Mouse (Mus musculus): ENCODE results near the gene Slc25a53. TPM values are rescaled to one million over a fixed set of nuclear protein-coding genes. Genes with fewer than 3 reads are reported as not detected.

Gene Slc25a53
- polyA plus RNA-seq (2012; rRNA removed), result 1.6 TPM in 2 replicates

DNA sequence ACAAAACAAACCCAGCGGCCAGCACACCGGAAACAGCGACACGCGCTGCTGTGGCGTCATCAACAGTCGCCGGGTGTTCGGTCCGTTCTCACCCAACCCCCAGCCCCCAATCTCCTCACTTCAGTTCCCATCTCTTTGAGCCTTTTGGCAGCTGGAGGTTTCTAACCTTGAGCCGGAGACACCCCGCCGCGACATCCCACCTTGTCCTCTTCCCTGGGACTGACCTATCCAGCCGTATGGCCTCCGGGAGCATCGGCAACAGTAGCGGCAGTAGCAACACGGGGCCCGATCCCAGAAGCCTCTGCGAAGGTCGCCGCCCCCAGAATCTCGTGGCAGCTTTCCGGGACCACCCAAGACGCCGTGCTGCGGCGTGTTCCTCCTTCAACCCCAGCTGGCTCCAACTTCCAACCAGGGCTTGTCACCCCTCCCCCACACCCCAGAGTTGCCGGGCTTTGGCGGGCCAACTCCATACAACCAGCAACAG, at the start of gene Slc25a53:
TSS of gene Slc25a53 (minus strand) at position 303 of the 484 bp plus-strand sequence.

GRCm38 (mm10) chrX:137049425-137050225, 11.5 kb upstream of the Slc25a53 start, which contains the start of gene Fam199x:
Gene Fam199x, plus strand, starts transcription at chrX:137049594.

GRCm38 (mm10) chrX:136992978-136993547, 45.0 kb downstream of the Slc25a53 start, which contains the start of gene Zcchc18:
Gene Zcchc18, plus strand, starts transcription at chrX:136993155.

DNA sequence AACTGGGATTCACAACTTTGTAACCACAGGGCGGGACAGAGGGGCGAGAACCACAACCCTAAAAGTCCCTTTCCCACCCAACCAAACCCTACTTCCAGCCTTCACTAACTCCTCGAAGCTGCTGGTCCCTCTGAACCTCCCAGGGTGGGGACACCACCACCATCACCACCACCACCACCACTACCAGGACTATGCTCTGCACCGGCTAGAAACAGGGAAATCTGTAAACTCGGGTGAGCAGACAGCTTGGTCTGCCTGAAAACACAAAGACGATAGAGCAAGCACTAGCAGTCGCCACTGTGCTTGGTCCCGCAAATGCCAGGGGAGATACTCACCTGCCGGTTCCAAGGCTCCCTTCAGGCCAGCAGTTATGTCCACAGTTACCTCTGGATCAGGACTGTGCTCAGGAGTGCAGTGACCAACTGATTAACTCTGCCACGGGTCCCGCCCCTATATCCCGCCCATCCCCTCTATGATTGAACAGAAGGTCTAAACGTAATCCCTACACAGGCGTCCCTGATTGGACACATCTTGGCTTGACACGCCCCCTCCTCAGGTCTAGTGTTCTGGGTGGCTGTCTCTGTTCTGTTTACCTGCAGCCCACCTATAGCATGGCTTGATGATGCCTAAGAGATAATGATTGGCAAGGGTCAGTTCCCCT, 61.5 kb downstream of the Slc25a53 start, which contains the start of the genes Tmsb15l and Tmsb15b1:
TSS of gene Tmsb15l (minus strand) at position 446 of the 661 bp plus-strand sequence.
TSS of gene Tmsb15b1 (minus strand) at position 451 of the 661 bp plus-strand sequence.

DNA sequence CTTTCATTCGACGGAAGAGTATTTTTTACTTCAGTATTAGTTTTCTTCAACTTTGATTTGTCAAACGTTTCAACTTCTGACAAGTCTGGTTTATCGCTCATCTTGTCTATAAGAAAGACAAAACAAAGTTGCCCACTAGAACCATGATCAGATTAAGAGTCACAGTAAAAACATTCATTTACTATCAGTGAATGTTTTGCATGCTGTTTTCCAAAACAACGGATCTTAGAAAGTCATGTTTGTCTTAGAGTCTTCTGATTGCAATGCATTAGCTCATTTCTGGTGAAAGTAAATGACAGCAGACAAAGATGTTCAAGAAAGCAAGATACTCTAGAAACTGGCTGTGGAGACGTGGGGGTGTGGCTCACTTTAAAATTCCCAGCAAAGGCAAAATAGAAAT, 62.7 kb downstream of the Slc25a53 start, which contains the start of gene Tmsb15b2:
TSS of gene Tmsb15b2 (minus strand) at position 101 of the 400 bp plus-strand sequence.

Other genes starting within 250 kb of the Slc25a53 start
- 0.78 and 0.81 TPM in 2 replicates for gene Plp1, start 215.6 kb downstream of the Slc25a53 start, polyA plus RNA-seq (2012; rRNA removed)
- gene Rab9b, start 169.5 kb downstream of the Slc25a53 start, polyA plus RNA-seq (2012; rRNA removed), result 0.01 TPM in 2 replicates
- gene H2bfm, start 111.0 kb downstream of the Slc25a53 start, polyA plus RNA-seq (2012; rRNA removed), result not detected in 2 replicates
- 2.6 and 3.6 TPM in 2 replicates for gene Tmsb15b2, start 62.8 kb downstream of the Slc25a53 start, polyA plus RNA-seq (2012; rRNA removed)
- gene Tmsb15l, start 61.4 kb downstream of the Slc25a53 start, polyA plus RNA-seq (2012; rRNA removed), result 1.2 and 1.3 TPM in 2 replicates
- gene Tmsb15b1, start 61.4 kb downstream of the Slc25a53 start, polyA plus RNA-seq (2012; rRNA removed), result 1.2 and 1.7 TPM in 2 replicates
- gene Zcchc18, start 45.1 kb downstream of the Slc25a53 start, polyA plus RNA-seq (2012; rRNA removed), result 0.02 and 0.09 TPM in 2 replicates
- 0.44 and 0.59 TPM in 2 replicates for gene Fam199x, start 11.3 kb upstream of the Slc25a53 start, polyA plus RNA-seq (2012; rRNA removed)
- gene Esx1, start 83.8 kb upstream of the Slc25a53 start, polyA plus RNA-seq (2012; rRNA removed), result not detected in 2 replicates

Data from liver, embryonic 14 days (tissue).